Mouse (Mus musculus) ovary, postnatal 10 days (tissue): ENCODE data around the gene Tmed2.
"Not testable (repeated sequence)": the region's sequence is repeated elsewhere in the genome, so short reads cannot be mapped to it uniquely, and the experiment has no call there.

Experiments used
- DNase-seq: peaks from one replicate; pipeline ENCODE4 v3.0.0; 2022; ENCODE audit warnings: low spot score

Gene Tmed2

GRCm38 (mm10) chr5:124578633-124579317 is 38.3 kb downstream of the Tmed2 start, which contains the start of the genes Eif2b1 and Gtf2h3:
Gene Eif2b1 (minus strand): TSS chr5:124579131.
Gene Gtf2h3 (plus strand): TSS chr5:124579140.
- peak; percentile 79 for DNase-seq

- no peak for DNase-seq
Measured at GRCm38 (mm10) chr5:124582515-124582914, 42.0 kb downstream of the Tmed2 start.

- no peak for DNase-seq
Measured at GRCm38 (mm10) chr5:124592768-124593167, 52.3 kb downstream of the Tmed2 start.

- DNase-seq: peak; percentile 89
Measured at GRCm38 (mm10) chr5:124598224-124599174, 58.0 kb downstream of the Tmed2 start.

- DNase-seq: not testable (repeated sequence)
Measured at GRCm38 (mm10) chr5:124599726-124600125, 59.2 kb downstream of the Tmed2 start.
